Mouse (Mus musculus): ENCODE data around the gene Mrc2.

The Mrc2 gene

GRCm38 (mm10) chr11:105390290-105390689, 97.8 kb downstream of the Mrc2 start:
- DNase-seq (ENCODE audit: low read depth): no peak

Data from fibroblast of lung, adult 2 months (primary cell).